Mouse (Mus musculus): Measurements from ENCODE around the gene Lmntd1.

Lmntd1 gene

DNA sequence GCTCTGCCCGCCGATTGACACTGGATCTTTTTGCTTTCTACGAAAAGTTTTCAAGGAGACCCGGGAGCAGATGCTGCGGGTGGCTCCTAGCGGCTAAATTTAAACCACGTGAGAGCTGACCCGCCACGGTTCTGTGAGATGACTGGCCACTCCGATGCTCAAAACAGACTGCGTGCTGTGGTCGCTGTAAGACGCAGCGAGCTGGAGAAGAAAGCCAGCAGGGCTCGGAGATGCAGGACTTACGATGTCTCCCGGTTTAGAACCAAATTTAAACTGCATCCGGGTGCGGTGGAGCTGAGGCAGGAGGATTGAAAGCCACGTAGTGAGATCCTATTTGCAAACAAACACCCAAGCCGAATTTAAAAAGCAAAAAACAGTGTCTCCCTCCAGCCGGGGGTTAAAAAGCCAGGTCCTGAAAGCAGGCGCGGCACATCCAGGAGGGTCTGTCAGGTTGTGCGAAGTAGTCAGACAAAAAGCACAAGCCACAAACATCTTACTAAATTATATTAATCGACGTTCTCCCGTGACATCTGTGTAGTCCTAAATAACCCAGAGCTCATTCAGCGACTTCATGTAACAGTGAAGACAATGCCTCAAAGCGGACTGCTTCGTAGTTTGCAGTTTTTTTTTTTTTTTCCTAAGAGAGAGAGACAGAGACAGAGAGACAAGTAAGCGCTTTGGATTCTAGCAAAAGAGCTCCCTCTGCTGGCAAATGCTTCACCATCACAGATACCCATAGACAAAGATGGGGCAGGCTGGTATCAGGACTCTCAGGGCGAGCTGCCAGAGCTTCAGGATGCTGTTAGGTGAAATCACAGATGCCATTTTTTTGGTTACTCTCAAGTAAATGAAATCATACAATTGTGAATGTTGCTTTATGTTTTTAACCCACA lies 272.6 kb downstream of the Lmntd1 start:
- peak; percentile 89 for DNase-seq (ENCODE audit: low spot score)

DNA sequence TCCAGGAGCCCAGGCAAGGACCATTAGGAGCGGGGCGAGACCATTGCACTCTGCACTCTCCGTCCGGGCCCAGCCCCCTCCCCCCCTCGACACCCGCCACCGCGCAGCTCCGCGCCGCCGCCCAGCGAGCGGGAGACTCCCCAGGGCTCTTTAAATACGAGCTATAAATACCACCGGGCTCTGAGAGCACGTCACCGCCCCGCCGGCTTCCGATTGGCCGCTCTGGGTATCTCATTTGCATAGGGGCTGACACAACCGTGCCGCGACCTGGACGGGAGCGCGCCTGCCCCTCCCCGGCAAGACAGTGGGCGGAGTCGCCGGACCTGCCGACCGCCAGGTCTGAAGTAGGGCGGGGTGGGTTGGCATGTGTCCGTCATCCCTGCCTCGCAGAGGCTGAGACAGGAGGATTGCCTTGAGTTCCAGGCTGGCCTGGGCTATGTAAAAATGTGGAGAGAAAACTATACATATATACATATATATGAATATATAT lies 273.4 kb downstream of the Lmntd1 start:
- DNase-seq (ENCODE audit: low spot score), result peak; percentile 98

DNA sequence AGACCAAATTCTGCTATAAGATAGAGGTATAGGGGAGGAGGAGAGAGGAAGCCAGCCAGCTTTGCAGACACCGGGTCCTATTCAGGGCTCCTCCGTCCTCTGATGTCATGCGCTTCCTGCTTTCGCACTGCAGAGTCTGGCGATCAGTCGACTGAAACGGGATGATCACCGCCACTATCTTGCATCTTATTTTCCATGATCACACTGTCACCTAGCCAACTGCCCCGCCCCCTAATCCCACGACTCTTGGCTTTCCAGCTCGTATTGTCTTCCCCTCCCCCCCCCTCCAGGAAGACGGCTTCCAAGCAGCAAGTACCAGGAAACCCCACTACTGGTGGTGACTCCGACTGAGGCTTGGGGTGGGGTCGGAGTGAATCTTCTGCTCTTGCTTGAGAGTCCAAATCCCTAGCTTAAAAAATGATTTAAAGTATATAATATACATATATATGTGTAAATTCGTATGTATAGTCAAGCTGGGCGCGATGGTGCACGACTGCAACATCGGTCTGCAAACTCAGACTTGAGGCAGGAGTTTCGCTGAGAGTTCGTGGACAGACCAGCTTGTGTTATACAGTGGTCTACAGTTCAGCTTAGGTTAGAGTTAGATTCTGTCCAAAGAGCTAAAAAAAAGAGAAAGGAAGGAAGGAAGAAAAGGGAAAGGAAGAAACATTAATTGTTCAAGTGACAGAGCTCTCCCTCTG lies 274.0 kb downstream of the Lmntd1 start:
- peak; percentile 88 for DNase-seq (ENCODE audit: low spot score)

DNA sequence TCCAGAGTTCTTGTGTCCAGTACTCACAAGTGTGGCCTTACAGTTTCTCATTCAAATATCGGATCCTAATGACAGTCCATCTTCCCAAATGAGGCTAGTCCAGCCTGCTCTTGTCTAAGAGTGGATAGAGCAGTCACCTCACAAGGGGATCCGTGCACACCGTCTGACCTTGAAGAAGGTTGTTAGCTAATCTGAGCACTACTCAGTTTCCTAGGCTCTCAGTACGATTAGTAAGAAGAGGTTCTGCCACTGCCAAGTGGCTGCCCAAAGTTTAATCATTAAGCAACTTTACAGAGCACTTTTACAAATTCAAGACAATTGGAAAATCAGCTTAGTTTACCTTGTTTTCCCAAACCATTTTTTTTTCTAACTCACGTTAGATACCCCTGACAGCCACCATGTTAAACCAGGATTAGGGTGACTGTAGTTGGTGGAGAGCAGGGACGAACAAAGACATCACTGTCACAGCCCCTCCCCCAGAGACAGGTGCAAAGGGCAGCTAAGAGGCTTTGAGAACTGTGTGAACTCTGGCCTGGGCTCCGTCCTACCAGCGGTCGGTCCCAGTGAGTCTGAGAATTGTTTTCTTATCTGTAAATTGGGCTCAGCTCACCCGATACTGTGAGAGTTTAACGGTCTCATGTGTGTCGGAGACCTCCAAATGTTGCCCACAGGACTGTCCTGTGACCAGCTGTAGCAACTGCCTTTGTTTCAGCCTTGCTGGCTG lies 275.4 kb downstream of the Lmntd1 start:
- no peak for DNase-seq (ENCODE audit: low spot score)

DNA sequence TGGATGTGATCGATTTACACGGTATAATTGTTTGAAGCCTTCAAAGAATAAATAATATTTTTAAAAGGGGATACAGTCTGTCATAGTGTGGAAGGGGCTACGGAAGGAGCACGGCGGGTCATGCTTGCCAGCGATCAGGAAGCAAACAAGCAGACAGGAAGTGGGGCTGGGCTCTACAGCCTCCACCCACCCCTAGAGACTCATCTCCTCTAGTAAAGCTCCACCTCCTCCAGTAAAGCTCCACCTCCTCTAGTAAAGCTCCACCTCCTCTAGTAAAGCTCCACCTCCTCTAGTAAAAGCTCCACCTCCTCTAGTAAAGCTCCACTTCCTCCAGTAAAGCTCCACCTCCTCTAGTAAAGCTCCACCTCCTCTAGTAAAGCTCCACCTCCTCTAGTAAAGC lies 276.6 kb downstream of the Lmntd1 start:
- peak; percentile 55 for DNase-seq (ENCODE audit: low spot score)

DNA sequence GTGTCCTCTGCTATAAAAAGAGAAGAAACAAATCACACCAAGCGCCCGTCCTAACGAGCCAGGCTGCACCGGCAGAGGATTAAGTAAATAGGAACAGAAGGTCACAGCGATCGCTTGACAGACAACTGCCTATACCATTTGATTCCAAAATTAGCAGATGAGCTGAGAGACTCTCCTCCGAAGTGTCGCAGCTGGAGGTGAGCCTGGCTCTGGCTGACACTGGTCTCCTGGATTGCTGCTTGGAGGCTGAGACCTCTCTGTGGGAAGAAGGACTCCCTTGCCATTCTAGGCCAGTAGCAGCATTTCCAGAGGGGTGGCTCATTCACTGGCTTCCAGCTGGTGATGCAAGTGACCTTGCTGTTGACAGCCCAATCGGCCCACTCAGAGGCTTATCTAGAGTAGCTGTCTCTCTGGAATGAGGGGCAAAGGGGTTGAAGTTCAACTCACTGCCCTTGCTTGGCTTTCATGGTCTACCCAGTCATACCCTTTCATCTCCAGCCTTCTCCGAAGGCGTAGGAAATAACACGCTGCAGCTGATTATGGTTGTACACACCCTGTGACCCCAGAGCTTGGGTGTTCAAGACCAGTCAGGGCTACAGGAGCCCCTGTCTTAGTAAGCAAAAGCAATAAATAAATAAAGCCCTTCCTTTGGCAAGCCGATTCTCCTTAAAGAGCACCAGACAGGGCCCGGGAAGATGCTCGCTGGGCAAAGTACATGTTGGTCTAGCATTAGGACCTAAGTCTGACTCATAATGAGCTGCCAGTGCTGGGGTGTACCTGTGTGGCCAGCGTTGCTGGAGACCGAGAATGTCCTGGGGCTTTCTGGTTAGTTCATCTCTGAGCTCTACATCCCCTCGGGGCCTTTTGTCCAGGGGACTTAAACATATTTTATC lies 278.0 kb downstream of the Lmntd1 start:
- no peak for DNase-seq (ENCODE audit: low spot score)

DNA sequence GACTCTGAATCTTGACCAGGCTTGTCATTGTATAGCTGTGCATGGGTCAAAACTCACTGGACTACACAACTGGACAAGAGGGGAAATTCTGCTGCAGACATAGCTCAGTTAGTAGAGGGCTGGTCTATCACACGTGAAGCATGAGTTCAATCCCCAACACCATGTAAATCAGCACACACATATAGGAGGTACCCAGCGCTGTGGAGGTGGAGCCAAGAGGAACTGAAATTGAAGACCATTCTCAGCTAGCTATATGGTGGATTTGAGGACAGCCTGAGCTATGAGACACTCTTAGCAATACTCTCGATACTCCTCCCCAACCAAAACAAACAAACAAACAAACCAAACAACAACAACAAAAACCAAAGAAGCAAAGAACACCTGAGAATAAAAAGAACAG lies 279.9 kb downstream of the Lmntd1 start:
- DNase-seq (ENCODE audit: low spot score), result no peak

DNA sequence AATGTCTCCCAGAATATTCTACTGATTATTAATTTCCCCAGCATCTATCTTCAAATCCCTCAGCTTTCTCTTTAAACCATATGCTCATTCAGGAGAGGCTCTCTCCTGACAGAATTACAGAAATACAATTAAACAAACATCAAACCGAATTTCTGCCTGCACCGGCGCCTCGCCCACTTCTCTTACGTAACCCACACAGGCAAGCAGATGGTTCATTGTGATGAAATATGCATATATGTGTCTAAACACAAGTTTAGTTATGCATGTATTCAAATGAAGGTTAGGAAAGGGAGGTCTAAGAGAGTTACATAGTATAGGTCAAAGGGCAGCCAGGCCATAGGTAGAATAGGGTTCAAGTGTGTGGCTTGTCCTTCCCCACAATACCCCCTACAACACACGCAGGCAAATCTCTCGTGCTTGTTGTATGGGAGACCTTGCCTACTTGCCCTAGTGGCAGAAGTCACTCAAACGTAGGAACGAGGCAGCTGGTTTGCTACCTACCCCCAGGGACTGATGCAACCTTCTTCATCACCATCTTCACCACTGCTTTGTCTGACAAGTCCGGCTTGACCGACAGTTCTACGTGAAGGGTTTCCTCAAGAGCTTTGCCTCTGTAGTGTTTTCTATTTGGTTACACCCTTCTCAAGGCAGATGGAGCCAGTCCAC lies 287.8 kb downstream of the Lmntd1 start:
- no peak for DNase-seq (ENCODE audit: low spot score)

DNA sequence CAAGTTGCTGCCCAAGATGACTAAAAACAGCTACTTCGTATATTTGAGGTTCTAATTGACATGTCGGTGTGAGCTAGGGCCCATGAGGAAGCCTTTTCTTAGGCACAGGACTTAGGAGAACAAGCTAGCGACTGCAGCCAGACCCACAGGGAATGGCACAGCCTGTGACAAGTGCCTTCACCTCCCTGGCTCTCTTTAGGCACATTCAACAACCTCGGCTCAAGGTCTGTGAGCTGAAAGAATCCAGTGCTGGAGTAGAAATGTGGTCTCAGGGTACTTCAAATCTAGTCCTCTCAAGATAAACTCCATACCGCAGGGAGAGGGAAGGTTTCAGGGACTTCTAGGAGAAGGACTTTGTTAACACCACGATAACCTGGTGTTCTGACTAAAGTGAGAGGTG lies 289.0 kb downstream of the Lmntd1 start:
- no peak for DNase-seq (ENCODE audit: low spot score)

DNA sequence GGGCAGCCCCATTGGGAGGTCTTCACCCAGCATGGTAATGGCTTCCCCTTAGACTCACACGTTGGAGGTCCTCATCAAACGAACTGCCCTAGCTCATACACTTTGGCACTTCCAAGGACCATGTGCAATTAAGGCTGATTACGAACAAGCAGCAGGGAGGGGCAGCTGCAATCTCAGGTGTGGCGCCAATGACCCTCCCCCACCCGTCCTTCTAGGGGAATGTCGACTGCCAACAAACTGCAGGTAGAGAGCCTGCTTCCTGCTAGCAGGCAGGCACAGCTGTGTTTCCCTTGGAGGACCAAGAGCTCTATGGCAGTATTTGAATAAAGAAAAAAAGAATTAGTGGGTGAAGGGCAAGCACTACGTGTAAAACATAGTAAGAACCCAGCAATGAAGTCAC lies 289.6 kb downstream of the Lmntd1 start:
- DNase-seq (ENCODE audit: low spot score), result no peak

DNA sequence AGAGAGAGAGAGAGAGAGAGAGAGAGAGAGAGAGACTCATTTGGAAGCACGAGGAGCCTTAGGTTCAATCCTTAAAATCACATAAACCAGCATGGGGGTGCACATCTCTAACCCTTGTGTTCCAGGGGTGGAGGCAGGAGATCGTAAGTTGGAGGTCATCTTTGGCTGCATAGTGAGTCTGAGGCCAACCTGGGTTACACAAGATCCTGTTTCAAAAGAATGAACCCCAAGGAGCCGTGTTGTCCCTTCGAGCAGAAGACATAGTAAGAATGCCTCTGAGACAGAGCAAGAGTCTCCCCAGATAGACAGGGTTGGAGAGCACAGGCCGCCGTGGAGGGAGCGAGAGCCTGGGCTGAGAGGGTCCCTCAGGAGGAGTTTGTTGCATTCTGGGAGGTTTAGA lies 291.9 kb downstream of the Lmntd1 start:
- no peak for DNase-seq (ENCODE audit: low spot score)

DNA sequence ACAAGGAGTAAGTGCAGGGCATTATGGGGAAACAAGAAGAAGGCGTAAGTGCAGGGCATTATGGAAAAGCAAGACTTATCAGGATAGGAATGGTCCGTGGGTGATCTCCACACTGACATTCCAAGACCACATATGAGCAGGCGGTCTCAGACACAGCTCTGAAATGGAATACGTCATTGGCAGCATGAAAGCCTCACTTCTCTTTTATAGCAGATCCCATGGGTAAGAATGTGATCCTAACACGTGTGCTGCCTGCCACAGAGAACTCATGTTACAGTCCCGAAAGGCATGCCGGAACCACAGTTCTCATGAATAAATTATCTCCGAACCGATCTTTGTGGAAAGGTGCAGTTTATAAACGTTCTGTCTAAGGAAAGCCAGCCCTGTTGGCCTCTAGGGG lies 294.0 kb downstream of the Lmntd1 start:
- DNase-seq (ENCODE audit: low spot score), result no peak

Data from T-cell, adult 2 months (primary cell).